Mouse (Mus musculus) mouse embryonic stem cell (cell line): ENCODE measurements at regions not wholly inside any gene's neighbourhood (a gene's known extent, or its start where the extent isn't known, plus 50 kb on each side); places are given as distances from the start of the nearest gene placed in this dataset.
"Not testable (repeated sequence)": the region's sequence is repeated elsewhere in the genome, so short reads cannot be mapped to it uniquely, and the experiment has no call there.

Experiments used
- in situ Hi-C, 2 experiments: fragments of 300-500 bp; cut with MboI; formaldehyde crosslinking; loops; 1 replicate in 1 of 2; 3 replicates in 1 of 2; pipeline ENCODE4 v1.14.3; 2019 to 2020; ENCODE audit warnings: low sequenced_read_pairs in 2 of 2, low pct_unique_long_range_greater_than_20kb in 1 of 2, mixed read lengths in 1 of 2; ENCODE audit not compliant: unreplicated experiment in 1 of 2

DNA sequence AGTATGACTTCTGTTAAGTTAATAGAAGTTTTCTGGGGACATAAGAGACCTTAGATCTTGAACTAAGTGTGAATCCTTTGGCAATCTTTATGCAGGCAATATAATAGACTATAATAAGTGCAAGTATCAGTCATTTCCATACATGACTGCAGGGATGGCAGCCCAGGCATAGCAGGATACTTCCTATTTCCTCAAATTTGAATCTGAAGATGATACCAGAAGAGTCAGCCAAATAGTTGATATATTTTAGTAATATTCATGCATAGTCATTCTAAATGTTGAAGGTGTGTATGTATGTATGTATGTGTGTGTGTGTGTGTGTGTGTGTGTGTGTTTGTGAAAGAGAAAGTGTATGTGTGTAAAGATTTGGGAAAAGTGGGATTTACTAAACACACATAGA is 64.3 kb downstream of the Prl2c2 start:
- in situ Hi-C loops: loop anchor here (25.0 kb wide), 1 partner anchor 104 kb away; no protein-coding TSS in a partner anchor

DNA sequence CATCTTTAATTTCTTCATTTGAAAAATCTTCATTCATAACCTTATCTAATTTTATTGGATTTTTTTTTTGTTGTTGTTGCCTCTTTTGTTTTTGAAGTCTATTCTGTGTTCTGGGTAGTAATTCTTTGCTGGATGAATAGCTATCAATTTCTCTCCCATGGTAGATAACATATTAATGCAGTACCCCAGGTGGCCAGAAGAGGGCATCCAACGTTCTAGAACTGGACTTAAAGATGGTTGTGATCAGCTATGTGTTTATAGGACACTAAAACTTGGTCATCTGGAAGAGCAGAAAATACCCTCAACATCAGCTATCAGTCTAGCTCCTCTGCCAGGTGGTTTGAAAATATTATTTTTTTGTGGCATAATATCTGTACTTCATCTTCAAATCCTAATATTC is 70.1 kb downstream of the Prl2c2 start:
- in situ Hi-C loops: loop anchor here (25.0 kb wide), 1 partner anchor 98 kb away; no protein-coding TSS in a partner anchor

DNA sequence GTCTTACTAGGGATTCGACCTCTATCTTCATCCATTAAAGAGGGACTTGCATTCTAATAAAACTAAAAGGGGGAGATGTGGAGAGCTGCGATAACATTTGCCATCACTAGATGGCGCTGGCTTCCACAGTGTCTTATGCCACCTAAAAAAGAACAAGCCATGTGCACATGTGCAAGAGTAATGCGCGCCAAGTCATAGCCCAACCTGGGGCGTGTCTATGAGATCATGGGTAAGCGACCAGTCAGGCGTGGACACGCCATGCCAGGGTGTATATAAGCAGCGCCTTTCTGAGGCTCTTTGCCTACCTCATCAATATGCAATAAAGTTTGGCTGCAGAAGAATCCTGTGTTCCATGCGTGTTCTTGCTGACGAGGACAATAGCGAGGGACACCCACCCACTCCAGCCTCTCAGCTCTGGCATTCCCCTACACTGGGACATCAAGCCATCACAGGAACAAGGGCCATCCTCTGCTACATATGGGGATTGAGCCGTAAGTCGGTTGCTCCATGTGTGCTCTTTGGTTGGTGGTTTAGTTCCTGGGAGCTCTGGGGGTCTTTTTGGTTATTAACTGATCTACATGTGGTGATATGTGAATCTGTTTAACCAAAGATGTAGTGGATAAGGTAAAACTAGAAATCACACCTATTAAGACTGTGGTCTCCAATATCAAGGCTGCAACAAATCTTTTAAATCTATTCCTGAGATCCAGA is 73.1 kb downstream of the Prl2c2 start:
- in situ Hi-C loops: loop anchor here (25.0 kb wide), 1 partner anchor 95 kb away; no protein-coding TSS in a partner anchor

DNA sequence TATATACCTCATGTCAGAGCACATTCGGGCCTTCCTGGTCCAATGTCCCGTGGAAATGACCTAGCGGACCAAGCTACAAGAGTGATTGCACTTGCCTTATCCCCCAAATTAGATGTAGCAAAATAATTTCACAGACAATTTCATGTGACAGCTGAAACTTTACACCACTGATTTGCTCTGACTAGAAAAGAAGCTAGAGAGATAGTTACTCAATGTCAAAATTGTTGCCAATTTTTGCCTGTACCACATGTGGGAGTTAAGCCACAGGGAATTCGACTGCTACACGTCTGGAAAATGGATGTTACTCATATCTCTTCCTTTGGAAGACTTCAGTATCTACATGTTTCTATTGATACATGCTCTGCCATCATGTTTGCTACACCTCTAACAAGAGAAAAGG is 74.6 kb downstream of the Prl2c2 start:
- in situ Hi-C loops: loop anchor here (25.0 kb wide), 1 partner anchor 93 kb away; no protein-coding TSS in a partner anchor

DNA sequence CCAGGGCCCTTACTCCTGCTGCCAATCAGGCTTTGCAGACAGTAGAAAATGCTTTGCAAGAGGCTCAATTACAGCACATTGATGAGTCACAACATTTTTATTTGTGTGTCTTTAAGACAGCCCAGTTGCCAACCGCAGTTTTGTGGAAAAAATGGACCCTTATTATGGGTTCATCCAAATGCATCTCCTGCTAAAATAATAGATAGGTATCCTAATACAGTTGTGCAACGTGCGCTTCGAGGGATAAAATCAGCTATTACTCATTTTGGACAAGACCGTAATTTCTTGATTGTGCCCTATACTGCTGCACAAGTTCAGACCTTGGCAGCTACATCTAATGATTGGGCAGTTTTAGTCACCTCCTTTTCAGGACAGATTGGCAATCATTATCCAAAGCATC is 75.4 kb downstream of the Prl2c2 start:
- in situ Hi-C loops: loop anchor here (25.0 kb wide), 1 partner anchor 93 kb away; no protein-coding TSS in a partner anchor

DNA sequence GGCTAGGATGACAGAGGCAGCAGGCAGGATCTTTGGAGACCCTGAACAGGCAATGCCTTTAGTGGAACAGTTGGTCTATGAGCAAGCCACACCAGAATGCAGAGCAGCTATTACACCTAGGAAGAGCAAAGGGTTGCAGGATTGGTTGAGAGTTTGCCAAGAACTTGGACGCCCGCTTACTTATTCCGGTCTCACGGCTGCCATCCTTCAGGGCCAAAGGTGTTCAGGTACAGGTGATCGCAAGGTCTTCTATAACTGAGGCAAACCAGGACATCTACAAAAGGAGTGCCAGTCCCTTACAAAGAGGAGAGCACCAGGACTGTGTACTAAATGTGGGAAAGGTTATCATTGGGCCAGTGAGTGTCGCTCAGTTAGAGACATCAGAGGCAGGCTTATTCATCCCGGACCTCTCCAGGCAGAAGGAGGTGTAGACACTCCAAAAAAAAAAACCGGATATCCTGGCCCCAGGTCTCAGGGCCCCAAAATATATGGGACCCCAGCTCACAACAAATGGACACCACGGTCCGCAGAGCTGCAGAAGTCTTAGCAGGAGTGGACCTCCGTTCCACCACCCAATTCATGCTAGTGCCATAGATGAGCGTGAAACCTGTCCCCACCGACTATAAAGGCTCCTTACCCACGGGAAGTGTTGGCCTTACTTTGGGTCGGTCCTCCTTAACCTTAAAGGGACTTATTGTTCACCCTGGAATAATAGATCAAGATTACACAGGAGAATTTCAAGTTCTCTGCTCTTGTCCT is 77.4 kb downstream of the Prl2c2 start:
- in situ Hi-C loops: loop anchor here (25.0 kb wide), 1 partner anchor 90 kb away; no protein-coding TSS in a partner anchor

DNA sequence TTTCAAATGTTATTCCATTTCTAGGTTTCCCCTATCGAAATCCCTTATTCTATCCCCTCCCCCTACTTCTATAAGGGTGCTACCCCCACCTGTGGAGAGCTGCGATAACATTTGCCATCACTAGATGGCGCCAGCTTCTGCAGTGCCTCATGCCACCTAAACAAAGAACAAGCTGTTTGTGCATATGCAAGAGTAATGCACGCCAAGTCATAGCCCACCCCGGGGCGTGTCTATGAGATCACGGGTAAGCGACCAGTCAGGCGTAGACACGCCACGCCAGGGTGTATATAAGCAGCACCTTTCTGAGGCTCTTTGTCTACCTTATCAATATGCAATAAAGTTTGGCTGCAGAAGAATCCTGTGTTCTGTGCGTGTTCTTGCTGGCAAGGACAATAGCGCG is 79.6 kb downstream of the Prl2c2 start:
- in situ Hi-C loops: loop anchor here (25.0 kb wide), 1 partner anchor 88 kb away; no protein-coding TSS in a partner anchor

DNA sequence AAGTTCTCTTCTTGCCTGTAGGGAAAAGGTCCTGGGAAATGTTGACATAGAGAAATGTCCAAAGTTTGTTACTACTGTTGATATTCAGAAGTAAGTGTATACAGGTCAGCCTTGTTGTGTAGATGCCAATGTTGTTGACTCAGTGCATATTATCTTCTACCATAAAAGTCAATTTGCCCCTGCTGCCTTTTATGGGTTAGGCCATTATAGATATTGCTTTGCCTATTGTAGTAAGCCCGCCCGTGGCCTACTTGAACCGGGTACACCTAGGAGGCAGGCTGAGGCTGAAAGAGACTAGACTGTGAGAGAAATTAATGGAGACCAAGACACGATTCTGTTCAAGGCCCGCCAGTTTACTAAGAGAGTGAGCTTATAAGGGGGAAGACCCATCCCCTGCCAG is 92.3 kb downstream of the Prl2c2 start:
- in situ Hi-C loops: no loop called here

DNA sequence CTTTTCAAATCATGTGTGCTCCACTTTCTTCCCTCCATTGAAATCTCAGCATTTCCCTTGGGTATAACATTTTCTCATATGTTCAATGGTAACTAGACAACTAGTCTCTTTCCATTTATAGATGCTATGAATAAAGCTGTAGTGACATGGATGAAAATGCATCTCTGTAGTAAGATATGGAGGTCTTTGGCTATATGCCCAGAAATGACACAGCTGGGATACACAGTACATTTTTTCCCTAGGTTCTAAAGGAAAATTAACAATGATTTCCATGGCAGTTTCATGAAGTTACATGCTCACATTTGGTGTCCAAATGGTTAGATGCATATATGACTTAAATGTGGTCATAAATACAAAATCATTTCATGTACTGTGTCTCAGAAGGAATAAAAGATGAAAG is 99.0 kb downstream of the Prl2c2 start:
- in situ Hi-C loops: no loop called here

DNA sequence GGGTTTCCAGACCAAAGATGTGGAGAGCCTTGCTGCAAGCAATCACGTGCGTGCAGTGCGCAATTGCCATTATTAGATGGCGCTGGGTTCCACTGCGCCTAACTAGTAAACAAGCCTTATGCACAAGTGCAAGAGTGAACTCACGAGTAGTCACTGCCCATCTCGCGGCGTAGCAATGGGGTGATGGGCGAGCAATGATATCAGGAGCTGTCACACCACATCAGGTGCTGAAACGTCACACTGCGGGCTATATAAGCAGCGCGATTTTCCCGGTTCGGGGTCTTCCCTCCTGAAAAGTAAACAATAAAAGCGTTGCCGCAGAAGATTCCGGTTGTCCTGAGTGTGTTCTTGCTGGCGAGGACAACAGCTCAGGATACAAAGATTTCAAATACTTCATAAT is 89.8 kb upstream of the Prl2c3 start:
- in situ Hi-C loops: not testable (repeated sequence)

DNA sequence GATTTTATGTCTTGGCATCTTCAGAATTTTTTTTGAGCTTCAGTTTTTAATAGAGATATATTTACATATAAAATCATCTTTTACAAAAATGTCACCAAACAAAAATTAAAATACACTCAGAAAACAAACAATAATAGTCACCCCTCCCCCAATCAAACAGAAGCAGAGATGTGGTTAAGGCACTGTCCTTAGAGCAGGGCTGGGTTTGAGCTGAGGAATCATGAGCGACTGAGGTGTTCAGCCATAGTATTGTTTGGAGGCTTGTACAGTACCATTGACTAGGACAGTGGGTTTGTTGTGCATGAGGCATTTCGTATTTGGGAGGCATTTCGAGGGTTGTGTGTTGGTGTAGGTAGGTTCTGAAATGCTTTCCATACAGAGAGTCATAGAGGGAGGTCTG is 79.6 kb upstream of the Prl2c3 start:
- in situ Hi-C loops: not testable (repeated sequence)

DNA sequence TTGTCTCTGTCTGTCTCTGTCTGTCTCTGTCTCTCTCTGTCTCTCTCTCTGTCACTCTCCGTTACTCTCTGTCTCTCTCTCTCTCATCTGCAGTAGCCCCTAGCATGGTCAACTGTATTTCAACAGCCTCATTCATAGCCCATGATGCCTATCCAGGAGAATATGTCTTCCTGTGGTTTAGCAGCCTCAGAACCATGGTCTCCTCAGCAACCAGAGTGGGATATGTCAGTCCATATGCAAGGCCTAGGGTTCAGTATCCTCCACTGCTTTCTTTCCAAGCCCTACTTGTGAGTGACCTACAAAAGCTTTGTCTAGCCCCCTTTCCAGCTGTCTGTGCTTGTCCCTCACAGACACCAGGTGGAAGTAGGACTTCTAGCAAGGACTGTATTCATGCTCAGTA is 65.1 kb upstream of the Prl2c3 start:
- in situ Hi-C loops: not testable (repeated sequence)

DNA sequence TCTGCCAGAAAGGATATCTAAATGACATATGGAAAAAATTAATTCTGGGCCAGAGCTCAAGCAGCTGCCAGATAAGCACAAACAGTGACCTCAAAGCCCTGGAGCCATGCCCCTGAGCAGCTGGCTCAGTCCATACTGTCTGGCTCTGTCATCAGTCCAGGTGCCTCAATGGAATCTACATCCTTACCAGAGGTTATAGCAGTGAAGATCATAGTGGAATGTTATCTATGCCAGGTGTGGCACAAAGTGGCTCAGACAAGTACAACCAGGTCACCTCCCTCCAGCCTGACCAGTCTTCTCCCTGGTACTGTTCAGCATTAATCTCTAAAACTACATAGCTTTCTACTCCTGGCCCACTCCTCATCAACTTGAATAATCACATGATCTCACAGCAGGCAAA is 64.4 kb upstream of the Prl2c3 start:
- in situ Hi-C loops: no loop called here

DNA sequence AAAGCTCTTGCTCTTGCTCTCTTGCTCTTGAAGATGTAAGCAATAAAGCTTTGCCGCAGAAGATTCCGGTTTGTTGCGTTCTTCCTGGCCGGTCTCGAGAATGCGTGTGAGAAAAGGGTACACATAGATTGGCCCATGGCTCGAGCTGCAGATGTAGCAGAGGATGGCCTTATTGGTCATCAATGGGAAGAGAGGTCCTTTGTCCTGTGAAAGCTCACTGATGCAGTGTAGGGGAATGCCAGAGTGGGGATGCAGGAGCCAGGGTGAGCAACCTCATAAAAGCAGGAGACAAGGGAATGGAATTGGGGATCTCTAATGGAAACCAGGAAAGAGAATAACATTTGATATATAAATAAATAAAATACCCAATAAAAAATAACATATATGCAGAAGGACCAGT is 63.7 kb upstream of the Prl2c3 start:
- in situ Hi-C loops: not testable (repeated sequence)

DNA sequence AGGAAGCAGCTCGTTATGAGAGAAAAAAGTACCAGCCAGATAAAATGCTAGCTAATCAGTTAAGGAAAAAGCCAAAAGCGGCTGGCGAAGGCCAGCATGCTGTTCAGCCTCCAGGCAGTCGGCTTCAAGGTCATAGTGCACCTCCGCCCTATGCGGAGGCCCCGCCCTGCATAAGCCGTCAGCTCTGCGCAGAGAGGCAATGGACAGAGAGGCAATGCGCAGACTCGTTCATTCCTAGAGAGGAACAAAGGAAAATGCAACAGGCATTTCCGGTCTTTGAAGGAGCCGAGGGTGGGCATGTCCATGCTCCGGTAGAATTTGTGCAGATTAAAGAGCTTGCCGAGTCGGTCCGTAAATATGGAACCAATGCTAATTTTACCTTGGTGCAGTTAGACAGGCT is 61.1 kb upstream of the Prl2c3 start:
- in situ Hi-C loops: not testable (repeated sequence)

DNA sequence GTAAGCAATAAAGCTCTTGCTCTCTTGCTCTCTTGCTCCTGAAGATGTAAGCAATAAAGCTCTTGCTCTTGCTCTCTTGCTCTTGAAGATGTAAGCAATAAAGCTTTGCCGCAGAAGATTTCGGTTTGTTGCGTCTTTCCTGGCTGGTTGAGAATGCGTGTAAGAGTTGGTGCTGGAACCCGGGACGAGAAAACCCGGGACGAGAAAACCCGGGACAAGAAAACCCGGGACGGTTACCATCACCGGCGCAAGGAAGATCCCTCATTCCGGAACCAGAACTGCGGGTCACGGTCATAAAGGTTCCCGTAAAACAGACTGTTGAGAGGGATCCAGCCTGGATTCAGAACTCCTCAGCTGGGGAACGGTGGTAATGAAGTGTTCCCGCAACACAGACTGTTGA is 60.1 kb upstream of the Prl2c3 start:
- in situ Hi-C loops: not testable (repeated sequence)
